Mouse (Mus musculus): ENCODE data around the gene Rmnd5b. TPM values are rescaled to one million over a fixed set of nuclear protein-coding genes. Genes with fewer than 3 reads are reported as not detected.

The Rmnd5b gene
- total RNA-seq, 4 experiments from 2014 or later: 12.6 to 19.1 (median 15.3) TPM

DNA sequence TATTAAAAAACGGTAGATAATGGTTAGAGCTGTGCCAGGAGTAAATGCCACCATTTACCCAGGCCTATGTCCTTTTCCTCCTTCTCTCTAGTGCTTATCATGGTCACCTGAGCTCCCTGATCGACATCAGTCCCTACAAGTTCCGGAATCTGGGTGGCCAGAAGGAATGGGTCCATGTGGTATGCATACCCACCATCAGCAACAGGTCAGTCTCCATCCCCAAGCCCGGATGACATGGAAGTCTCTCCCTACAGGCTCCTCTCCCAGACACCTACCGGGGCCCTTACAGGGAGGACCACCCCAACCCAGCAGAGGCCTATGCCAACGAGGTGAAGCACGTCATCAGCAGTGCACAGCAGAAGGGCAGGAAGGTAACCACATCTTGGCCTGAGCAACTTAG, 43.8 kb downstream of the Rmnd5b start:
- DNase-seq (ENCODE audit: low spot score): no peak

- DNase-seq (ENCODE audit: low spot score): no peak
These were observed 44.5 kb downstream of the Rmnd5b start for GRCm38 (mm10) chr11:51591168-51591567.

- no peak for DNase-seq (ENCODE audit: low spot score)
These were observed 45.7 kb downstream of the Rmnd5b start for GRCm38 (mm10) chr11:51590002-51590401.

GRCm38 (mm10) chr11:51588833-51589232, 46.9 kb downstream of the Rmnd5b start:
- DNase-seq (ENCODE audit: low spot score): no peak

- no peak for DNase-seq (ENCODE audit: low spot score)
These were observed 48.6 kb downstream of the Rmnd5b start for GRCm38 (mm10) chr11:51587059-51587458.

DNA sequence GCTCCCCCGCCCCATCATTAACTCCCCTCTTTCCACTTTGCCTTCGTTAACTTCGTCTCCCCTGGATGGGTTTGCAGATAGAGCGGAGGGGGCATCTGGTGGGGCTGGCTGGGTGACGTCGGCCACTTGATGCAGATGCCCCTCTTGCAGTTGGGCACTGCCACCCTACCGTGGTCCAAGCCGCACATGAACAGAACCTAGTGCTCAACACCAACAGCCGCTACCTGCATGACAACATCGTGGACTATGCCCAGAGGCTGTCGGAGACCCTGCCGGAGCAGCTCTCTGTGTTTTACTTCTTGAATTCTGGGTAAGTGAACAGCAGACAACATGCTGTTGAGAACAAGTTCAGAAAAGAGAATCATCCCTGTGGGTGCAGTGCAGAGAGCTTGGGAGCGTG, 49.3 kb downstream of the Rmnd5b start:
- no peak for DNase-seq (ENCODE audit: low spot score)

DNA sequence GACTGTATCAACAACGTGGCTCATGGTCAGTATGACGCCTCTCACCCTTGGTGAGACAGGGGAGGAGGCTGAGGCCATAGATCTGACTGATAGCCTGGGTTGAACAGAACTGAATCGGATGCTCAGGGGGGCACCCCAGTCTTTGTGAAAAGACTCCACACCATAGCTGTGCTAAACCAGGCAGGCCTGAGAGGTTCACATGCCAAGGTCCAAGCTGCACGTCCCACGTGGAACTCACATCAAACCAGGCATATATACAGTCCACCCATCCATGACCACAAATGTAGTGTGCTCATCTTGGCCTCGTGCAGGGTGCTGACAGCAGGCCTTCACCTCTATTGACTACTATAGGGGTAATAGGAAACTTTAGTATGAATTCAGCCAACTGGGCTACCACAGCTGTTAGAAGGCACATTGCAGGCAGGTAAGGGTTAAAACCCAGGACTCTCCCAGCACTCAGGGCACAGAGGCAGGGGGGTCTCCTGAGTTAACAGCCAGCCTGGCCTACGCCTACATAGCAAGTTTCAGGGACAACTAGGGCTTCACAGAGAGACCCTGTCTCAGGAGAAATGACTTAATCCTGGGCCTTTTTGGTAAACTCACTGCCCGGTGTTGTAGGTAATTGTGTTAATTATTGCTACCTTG, 50.0 kb downstream of the Rmnd5b start:
- no peak for DNase-seq (ENCODE audit: low spot score)

- DNase-seq (ENCODE audit: low spot score): peak; percentile 97
These were observed 51.1 kb downstream of the Rmnd5b start, which contains the start of gene Phykpl for GRCm38 (mm10) chr11:51584431-51585248. TSS of gene Phykpl (plus strand) at chr11:51584757.

DNA sequence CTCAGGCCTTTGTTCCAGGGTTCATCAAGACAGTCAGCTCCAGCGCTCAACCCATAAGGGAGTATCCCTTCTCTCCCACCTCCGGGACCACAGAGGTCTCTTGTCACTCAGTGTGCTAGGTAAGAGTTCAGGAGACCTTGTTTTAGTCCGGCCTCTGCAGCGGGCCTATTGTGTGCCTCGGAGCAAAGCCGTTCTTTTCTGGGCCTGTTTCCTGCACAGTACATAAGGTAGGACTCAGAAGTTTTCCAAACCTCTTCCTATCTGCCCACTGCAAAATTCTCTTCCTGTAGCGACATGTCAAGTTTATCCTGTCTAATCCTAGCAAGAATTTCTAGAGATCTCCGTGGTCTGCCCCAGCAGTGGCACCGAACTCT, 51.7 kb downstream of the Rmnd5b start:
- no peak for DNase-seq (ENCODE audit: low spot score)

DNA sequence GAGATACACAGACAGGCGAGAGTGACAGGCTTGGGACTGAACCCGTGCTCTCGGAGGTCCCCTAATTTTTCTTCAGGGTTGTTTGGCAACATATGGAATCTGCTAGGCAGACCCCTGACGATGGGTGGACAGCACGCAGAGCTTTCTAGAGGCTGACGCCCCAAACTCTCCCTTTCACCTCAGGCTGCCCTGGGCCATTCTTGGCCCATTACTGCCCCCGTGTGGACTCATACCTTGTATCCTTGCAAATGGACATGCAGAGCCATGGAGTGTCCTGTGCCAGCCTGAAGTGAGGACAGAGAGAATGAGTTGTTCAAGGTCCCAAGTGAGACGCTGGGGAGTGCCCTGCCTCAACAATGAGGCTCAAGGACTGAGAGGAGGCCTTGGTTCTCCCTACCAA, 53.0 kb downstream of the Rmnd5b start:
- DNase-seq (ENCODE audit: low spot score): peak; percentile 61

- DNase-seq (ENCODE audit: low spot score): no peak
These were observed 56.7 kb downstream of the Rmnd5b start for GRCm38 (mm10) chr11:51579024-51579423.

DNA sequence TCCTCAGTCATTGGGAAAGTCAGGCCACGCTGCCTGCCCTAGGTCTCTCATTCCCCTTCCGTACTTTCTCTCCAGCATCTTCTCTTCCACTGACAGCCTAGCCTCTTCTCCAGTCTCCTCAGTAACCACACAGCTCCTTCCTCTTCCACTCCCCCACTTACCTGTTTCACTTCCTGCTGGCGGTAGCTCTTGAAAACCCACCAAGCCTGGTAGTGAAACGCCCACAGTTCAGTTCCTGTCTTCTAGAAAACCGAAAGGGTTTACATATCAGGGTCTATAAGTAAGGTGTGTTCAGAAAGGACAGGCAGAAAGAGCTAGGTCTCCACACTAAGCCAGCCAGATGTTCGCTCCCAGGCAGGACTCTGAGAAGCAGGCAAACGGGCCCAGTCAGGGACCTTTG, 58.1 kb downstream of the Rmnd5b start:
- DNase-seq (ENCODE audit: low spot score): no peak

GRCm38 (mm10) chr11:51576454-51576853, 59.2 kb downstream of the Rmnd5b start:
- DNase-seq (ENCODE audit: low spot score): no peak

Other genes with a start within 250 kb of the Rmnd5b start
- gene Phykpl, start 51.1 kb downstream of the Rmnd5b start, total RNA-seq (2022): 1 to 10 TPM; 8.5 to 9.6 (median 8.9) TPM
- gene Hnrnpab, start 29.0 kb downstream of the Rmnd5b start, total RNA-seq (2022): 100 to 1,000 TPM; 119 to 149 (median 133) TPM
- gene Nhp2, start 16.2 kb downstream of the Rmnd5b start, total RNA-seq (2022): 10 to 100 TPM; 18.4 to 23.7 (median 21.4) TPM
- gene N4bp3, start 14.9 kb upstream of the Rmnd5b start, total RNA-seq (2022): 10 to 100 TPM in 3 of 4 experiments, 1 to 10 TPM in 1; 9.2 to 10.8 (median 10.3) TPM
- gene D930048N14Rik, start 15.1 kb upstream of the Rmnd5b start, total RNA-seq (2022): 1 to 10 TPM in 1 of 4 experiments, under 1 TPM in 3; 0.22 to 1.0 (median 0.63) TPM
- gene 0610009B22Rik, start 53.0 kb upstream of the Rmnd5b start, total RNA-seq (2022): 10 to 100 TPM; 35.6 to 44.6 (median 40.8) TPM
- 10 to 100 TPM; 15.0 to 16.9 (median 16.2) TPM for gene Sec24a, start 127.7 kb upstream of the Rmnd5b start, total RNA-seq (2022)
- gene Sar1b, start 127.8 kb upstream of the Rmnd5b start, total RNA-seq (2022): 100 to 1,000 TPM; 149 to 178 (median 154) TPM
- 10 to 100 TPM in 3 of 4 experiments, 1 to 10 TPM in 1; 9.8 to 14.8 (median 11.8) TPM for gene Jade2, start 221.8 kb upstream of the Rmnd5b start, total RNA-seq (2022)

Data from heart, adult 8-10 months (tissue).